Mouse (Mus musculus) stomach, embryonic 14.5 days (tissue): ENCODE measurements around the gene 4930579G24Rik. TPM values are rescaled to one million over a fixed set of nuclear protein-coding genes. Genes with fewer than 3 reads are reported as not detected.
A peak's percentile ranks its signal among the peaks of the same experiment; 100 is the strongest.

Experiments used
- ATAC-seq: fragments of 200-750 bp; cut with Nextera tagmentation; 2 replicates; pipeline ENCODE4 v1.8.0; 2017; ENCODE audit warnings: low read depth, moderate TSS enrichment; ENCODE audit not compliant: insufficient number of reproducible peaks, insufficient read depth, low FRiP score
- H3K27ac ChIP-seq: fragments of 300-500 bp; sonication (generic); 2 replicates; pipeline ENCODE4 v1.5.1; 2014; ENCODE audit warnings: mild to moderate bottlenecking, low read length, moderate library complexity, mixed read lengths
- H3K27me3 ChIP-seq: fragments of 300-500 bp; sonication (generic); 2 replicates; pipeline ENCODE4 v1.6.1; 2014; ENCODE audit warnings: low read length, control low read depth, mixed read lengths; ENCODE audit not compliant: control insufficient read depth, insufficient read depth
- H3K36me3 ChIP-seq: fragments of 300-500 bp; sonication (generic); 2 replicates; pipeline ENCODE4 v1.6.1; 2014; ENCODE audit warnings: mild to moderate bottlenecking, control low read depth, low read length, moderate library complexity, mixed read lengths; ENCODE audit not compliant: control insufficient read depth, insufficient read depth
- H3K4me1 ChIP-seq: fragments of 300-500 bp; sonication (generic); 2 replicates; pipeline ENCODE4 v1.6.1; 2014; ENCODE audit warnings: low read length, control low read depth, mixed read lengths; ENCODE audit not compliant: control insufficient read depth, insufficient read depth
- H3K4me2 ChIP-seq: fragments of 300-500 bp; sonication (generic); replicated peaks from 2 replicates; pipeline ENCODE4 v1.6.1; 2014; ENCODE audit warnings: low read depth, low read length, control low read depth
- H3K4me3 ChIP-seq: fragments of 300-500 bp; sonication (generic); 2 replicates; pipeline ENCODE4 v1.5.1; 2014; ENCODE audit warnings: low read depth, low read length, control low read depth
- H3K9ac ChIP-seq: fragments of 300-500 bp; sonication (generic); replicated peaks from 2 replicates; pipeline ENCODE4 v1.6.1; 2014; ENCODE audit warnings: low read depth, mild to moderate bottlenecking, control low read depth, low read length, moderate library complexity, mixed read lengths
- H3K9me3 ChIP-seq: fragments of 300-500 bp; sonication (generic); 2 replicates; pipeline ENCODE4 v1.6.1; 2016; ENCODE audit warnings: low read depth, low read length, control low read depth; ENCODE audit not compliant: control insufficient read depth
- WGBS: fragments of 180-500 bp; shearing (Covaris S2); extraction: QIAGEN DNeasy Blood & Tissue Kit; methylation state at CpG from one replicate; pipeline ENCODE4 v1.1.7; 2014; 5-methylcytosine and 5-hydroxymethylcytosine counted together
- polyA plus RNA-seq: library from polyadenylated mRNA; unstranded; fragments of >200 nt; fragmentation: Nextera tagmentation; extraction: Ambion mirVana; gene quantifications from 2 replicates; pipeline ENCODE4 v1.2.1, GENCODE M21; 2014

The 4930579G24Rik gene
- polyA plus RNA-seq, 1 experiment from 2014 or later, result 30.3 TPM

DNA sequence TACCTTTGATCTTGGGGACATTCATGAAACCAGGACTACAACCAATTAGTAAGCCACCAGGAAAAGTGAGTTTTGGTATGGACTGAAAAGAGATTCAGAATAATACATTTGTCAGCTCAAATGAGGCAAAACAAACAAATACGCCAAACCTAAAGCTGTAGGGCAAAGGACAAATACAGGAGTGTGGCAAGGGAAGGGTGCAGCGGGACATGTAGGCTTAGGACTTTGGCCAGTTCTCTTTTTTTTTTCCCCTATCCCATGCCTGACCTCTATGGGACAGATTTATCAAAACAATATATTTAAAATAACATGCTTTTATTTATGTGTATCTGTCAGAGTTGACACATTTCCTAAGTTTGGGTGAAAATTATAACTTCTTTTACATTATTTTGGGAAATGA, 19.0 kb upstream of the 4930579G24Rik start:
- H3K4me1 ChIP-seq, result no peaks in the 10 kb centered on the region
- no peak overlapping the region for H3K4me3 ChIP-seq
- H3K9me3 ChIP-seq, result no peaks in the 10 kb centered on the region
- no peaks in the 10 kb centered on the region for H3K27me3 ChIP-seq
- 86% methylated on average over 2 of the region's 2 CpGs for WGBS
- no peak overlapping the region for H3K27ac ChIP-seq
- no peak for ATAC-seq
- H3K4me2 ChIP-seq, result no peak overlapping the region
- H3K36me3 ChIP-seq, result peaks cover 21% of the 10 kb centered on the region
- H3K9ac ChIP-seq, result no peak overlapping the region

DNA sequence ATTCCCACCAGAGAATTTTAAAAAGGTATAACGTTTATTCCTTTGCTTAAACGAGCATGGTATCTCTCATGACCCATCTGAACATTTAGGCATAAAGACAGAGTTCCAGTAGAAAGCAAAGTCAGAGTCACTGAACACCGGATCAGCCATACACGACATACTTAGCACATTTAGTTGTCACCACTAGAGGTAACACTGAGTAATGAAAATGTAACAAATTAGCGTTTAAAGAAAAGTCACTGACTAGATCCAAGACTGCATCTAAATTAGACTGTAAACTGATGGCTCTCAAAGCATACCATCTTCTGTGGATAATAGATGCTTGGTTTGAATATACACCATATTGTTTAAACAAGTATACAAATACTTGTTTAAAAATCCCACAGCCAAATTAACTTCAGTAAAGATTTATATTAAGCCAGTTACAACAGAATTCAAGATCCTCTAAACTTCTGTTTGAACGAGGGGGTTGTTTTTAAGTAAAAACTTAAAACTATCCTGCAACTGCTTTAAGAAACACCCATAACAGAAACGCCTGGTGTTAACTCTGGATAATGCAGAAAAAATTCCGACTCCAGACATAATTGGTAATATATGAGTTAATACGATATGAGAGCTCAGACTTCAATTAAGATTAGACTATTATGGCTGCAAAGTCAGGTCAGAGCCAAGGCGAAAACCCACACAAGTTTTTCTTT, 1.2 kb upstream of the 4930579G24Rik start:
- H3K36me3 ChIP-seq, result peaks cover 5% of the 10 kb centered on the region; the same call in 1 of the 2 replicates

DNA sequence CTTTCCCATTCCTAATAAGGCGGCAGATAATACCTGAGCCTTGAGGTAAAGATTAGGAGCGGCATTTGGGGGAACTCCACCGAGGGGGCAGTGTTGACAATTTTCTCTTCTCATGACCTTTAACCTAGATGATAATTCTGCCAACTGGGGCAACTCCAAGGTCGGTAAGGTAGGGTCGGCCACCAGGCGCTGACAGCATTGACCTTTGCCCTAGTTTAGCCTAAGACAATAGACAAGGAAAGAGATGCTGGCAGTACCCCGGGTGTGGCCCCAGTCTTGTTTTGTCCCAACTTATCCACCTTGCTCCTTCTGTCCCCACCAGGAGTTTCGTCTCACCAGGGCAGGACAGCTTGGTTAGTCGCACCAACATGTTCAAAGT, 708 bp upstream of the 4930579G24Rik start:
- under 1% methylated on average over 9 of the region's 9 CpGs for WGBS
- Histone ChIP-seq H3K4me2 (peak overlapping the region; percentile 53), H3K9ac (no peak overlapping the region; the same call in 1 of the 2 replicates), H3K4me1 (no peaks in the 10 kb centered on the region), H3K27me3 (no peaks in the 10 kb centered on the region), H3K4me3 (peak overlapping the region; percentile 71), H3K9me3 (no peaks in the 10 kb centered on the region), H3K36me3 (peaks cover 5% of the 10 kb centered on the region; the same call in 1 of the 2 replicates), H3K27ac (no peak overlapping the region; the same call in 1 of the 2 replicates)
- no peak for ATAC-seq

More for the DNA sequence above, 1.2 kb upstream of the 4930579G24Rik start:
- H3K4me3 ChIP-seq, result peak overlapping the region; percentile 71
- H3K9ac ChIP-seq, result no peak overlapping the region; the same call in 1 of the 2 replicates
- no peaks in the 10 kb centered on the region for H3K27me3 ChIP-seq
- no peaks in the 10 kb centered on the region for H3K4me1 ChIP-seq
- no peak for ATAC-seq
- H3K9me3 ChIP-seq, result no peaks in the 10 kb centered on the region
- WGBS, result 23% methylated on average over 10 of the region's 10 CpGs
- H3K27ac ChIP-seq, result no peak overlapping the region
- peak overlapping the region; percentile 53 for H3K4me2 ChIP-seq

DNA sequence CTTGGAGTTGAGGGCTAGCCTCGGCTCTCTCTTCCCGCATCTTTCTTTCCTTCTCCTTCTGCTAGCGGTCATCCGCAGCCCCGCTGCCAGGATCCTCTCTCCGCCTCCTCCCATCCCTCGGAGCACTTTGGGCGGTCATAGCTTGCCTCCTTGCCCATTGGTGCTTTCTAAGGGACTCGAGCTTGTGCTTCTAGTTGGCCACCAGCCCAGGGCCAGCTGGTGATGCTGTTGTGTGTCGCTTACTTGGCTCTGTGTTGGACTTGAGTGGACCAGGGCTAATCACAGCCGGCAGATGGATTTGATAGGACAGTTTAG, 494 bp downstream of the 4930579G24Rik start, which contains the start of gene Etfdh:
Gene Etfdh (minus strand): TSS at position 85 of the 315 bp plus-strand sequence.
- Histone ChIP-seq H3K27ac (peak within 1 kb of the TSS; percentile 84), H3K4me1 (no peaks in the 10 kb centered on the region), H3K9me3 (no peaks in the 10 kb centered on the region), H3K4me2 (peak within 1 kb of the TSS; percentile 58), H3K9ac (peak within 1 kb of the TSS; percentile 52), H3K36me3 (peaks cover 5% of the 10 kb centered on the region; the same call in 1 of the 2 replicates), H3K27me3 (no peaks in the 10 kb centered on the region), H3K4me3 (peak within 1 kb of the TSS; percentile 71)
- ATAC-seq, result peak; percentile 23; the same call in 1 of the 2 replicates
- WGBS, result 1% methylated on average over 11 of the region's 11 CpGs

DNA sequence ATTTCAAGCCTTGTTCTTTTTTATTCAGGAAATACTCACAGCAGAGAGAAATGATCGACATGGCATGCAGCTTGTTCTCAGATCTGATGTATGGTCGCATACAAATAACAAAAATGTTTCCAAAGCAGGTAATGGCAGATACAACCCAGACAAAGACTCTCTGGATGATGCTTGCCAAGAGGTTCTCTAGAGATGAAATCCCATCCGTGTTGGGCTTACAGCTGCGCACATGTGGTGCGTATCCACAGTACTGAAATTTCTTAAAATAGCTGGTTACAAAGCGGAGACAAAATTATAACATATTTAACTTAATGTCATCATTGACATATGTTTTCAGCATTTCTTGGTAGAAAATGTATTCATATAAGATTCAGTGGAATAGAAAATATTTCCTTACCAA, 23.2 kb downstream of the 4930579G24Rik start:
- ATAC-seq, result no peak
- Histone ChIP-seq H3K27me3 (no peaks in the 10 kb centered on the region), H3K27ac (no peak overlapping the region), H3K4me3 (no peak overlapping the region), H3K36me3 (no peaks in the 10 kb centered on the region), H3K9me3 (no peaks in the 10 kb centered on the region), H3K4me1 (no peaks in the 10 kb centered on the region), H3K9ac (no peak overlapping the region), H3K4me2 (no peak overlapping the region)
- WGBS, result 84% methylated on average over 6 of the region's 6 CpGs

DNA sequence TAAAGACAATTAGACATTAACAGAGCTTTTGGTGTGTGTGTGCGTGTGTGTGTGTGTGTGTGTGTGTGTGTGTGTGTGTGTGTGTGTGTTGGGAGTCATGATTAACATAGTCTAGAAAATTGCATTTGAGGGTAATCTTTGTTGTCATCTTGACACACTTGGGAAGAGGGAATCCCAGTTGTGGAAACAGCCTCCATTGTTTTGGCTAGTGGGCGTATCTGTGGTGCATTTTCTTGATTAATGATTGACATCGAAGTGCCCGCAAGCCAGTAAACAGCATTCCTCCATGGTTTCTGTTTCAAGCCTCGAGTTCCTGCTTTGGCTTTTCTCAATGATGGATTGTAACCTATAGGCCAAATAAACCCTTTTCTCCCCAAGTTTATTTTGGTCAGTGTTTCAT, 27.8 kb downstream of the 4930579G24Rik start:
- H3K9ac ChIP-seq, result no peak overlapping the region
- H3K27ac ChIP-seq, result no peak overlapping the region
- no peaks in the 10 kb centered on the region for H3K27me3 ChIP-seq
- H3K4me1 ChIP-seq, result no peaks in the 10 kb centered on the region
- 36% methylated on average over 5 of the region's 5 CpGs for WGBS
- no peak overlapping the region for H3K4me2 ChIP-seq
- no peaks in the 10 kb centered on the region for H3K36me3 ChIP-seq
- no peak overlapping the region for H3K4me3 ChIP-seq
- ATAC-seq, result no peak
- no peaks in the 10 kb centered on the region for H3K9me3 ChIP-seq

DNA sequence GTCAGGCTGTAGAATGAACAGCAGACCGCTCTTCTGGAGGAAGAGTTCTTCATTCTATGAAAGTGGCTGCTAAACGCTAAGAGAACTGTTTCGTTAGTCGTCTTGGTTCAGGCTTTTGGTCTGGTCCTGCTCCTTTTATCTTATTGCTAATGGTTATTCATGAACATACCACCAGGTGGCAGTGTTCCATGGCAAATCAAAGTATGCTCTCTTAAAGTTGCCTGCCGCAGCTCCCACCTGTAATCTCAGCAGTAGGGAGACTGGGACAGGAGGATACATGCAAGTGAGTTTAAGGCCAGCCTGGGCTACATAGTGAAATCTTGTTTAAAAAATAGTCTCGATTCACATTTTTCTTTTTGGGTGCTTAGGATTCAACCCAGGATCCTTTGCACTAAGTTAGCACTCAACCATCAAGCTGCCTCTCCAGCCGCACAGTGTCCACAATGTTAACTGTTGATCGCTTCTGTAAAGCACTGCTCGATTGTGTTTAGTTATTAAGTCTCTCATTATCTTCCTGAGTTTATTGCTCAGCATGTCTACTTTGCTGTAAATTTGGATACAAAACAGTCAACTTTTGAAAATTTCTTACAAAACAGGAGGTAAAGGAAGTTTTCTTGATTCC, 36.0 kb downstream of the 4930579G24Rik start:
- H3K27me3 ChIP-seq, result no peaks in the 10 kb centered on the region
- 37% methylated on average over 9 of the region's 9 CpGs for WGBS
- no peak overlapping the region for H3K4me3 ChIP-seq
- H3K27ac ChIP-seq, result no peak overlapping the region
- H3K9me3 ChIP-seq, result no peaks in the 10 kb centered on the region
- H3K36me3 ChIP-seq, result no peaks in the 10 kb centered on the region
- H3K4me2 ChIP-seq, result no peak overlapping the region
- 0 out of 2 replicates have a peak, but pooled peaks have one; percentile 6 for ATAC-seq
- no peaks in the 10 kb centered on the region for H3K4me1 ChIP-seq
- H3K9ac ChIP-seq, result no peak overlapping the region

DNA sequence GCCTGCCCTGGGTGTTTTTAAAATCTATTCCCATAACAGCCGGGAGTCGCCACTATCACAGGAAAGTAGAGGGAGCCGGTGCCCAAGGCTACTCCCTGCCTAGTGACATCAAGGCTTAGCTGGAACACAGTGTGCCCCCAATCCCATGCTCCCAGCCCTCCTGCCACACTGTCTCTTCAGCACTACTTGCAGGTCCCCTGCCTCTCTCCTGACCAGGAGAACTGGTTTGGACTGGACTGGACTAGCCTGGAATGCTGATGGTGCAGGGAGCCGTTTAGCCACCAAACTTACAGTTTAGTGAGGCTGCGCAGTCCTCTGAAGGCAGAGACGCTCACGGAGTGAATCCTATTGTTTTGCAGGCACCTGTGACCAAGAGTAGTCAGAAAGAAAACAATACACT, 41.7 kb downstream of the 4930579G24Rik start:
- no peaks in the 10 kb centered on the region for H3K36me3 ChIP-seq
- no peak overlapping the region for H3K4me2 ChIP-seq
- no peaks in the 10 kb centered on the region for H3K9me3 ChIP-seq
- no peak overlapping the region for H3K27ac ChIP-seq
- H3K4me3 ChIP-seq, result no peak overlapping the region
- WGBS, result 82% methylated on average over 7 of the region's 7 CpGs
- no peaks in the 10 kb centered on the region for H3K4me1 ChIP-seq
- no peak overlapping the region for H3K9ac ChIP-seq
- no peak for ATAC-seq
- H3K27me3 ChIP-seq, result no peaks in the 10 kb centered on the region
